Mouse (Mus musculus) cortical plate, adult 2 months (tissue): ENCODE measurements around the gene Ulk1.

Experiments
- CTCF ChIP-seq: fragments of 200-500 bp; IDR thresholded peaks from 2 replicates; pipeline ENCODE4 v1.5.1; 2011; ENCODE audit warnings: mild to moderate bottlenecking, control low read depth, low read length; ENCODE audit not compliant: insufficient read depth; ENCODE audit errors: extremely low read depth
- POLR2A ChIP-seq: fragments of 200-500 bp; IDR thresholded peaks from 2 replicates; pipeline ENCODE4 v1.6.1; 2011; ENCODE audit warnings: mild to moderate bottlenecking, low read length, control low read depth; ENCODE audit not compliant: insufficient read depth; ENCODE audit errors: extremely low read depth

- TF ChIP-seq CTCF = no peak
- TF ChIP-seq POLR2A = no peak
Observed at GRCm38 (mm10) chr5:110783150-110783549, 26.7 kb downstream of the Ulk1 start.
